Mouse (Mus musculus) heart, embryonic 16.5 days (tissue): ENCODE data around the gene Srsf3. TPM values are rescaled to one million over a fixed set of nuclear protein-coding genes. Genes with fewer than 3 reads are reported as not detected.

Source experiments
- ATAC-seq: fragments of 200-750 bp; cut with Nextera tagmentation; replicated peaks from 2 replicates; pipeline ENCODE4 v1.8.0; 2017; ENCODE audit warnings: moderate number of reproducible peaks; ENCODE audit not compliant: insufficient read depth, low FRiP score; ENCODE audit errors: extremely low read depth
- H3K27ac ChIP-seq: fragments of 300-500 bp; sonication (generic); 2 replicates; pipeline ENCODE4 v1.5.1; 2014; ENCODE audit warnings: mild to moderate bottlenecking, low read length, control low read depth, moderate library complexity
- H3K27me3 ChIP-seq: fragments of 300-500 bp; sonication (generic); 2 replicates; pipeline ENCODE4 v1.6.1; 2014; ENCODE audit warnings: low read length, mixed read lengths; ENCODE audit not compliant: control insufficient read depth, insufficient read depth
- H3K36me3 ChIP-seq: fragments of 300-500 bp; sonication (generic); 2 replicates; pipeline ENCODE4 v1.6.1; 2014; ENCODE audit not compliant: control insufficient read depth, insufficient read depth
- H3K4me1 ChIP-seq: fragments of 300-500 bp; sonication (generic); 2 replicates; pipeline ENCODE4 v1.6.1; 2014; ENCODE audit warnings: low read length, mixed read lengths; ENCODE audit not compliant: control insufficient read depth, insufficient read depth
- H3K4me2 ChIP-seq: fragments of 300-500 bp; sonication (generic); 2 replicates; pipeline ENCODE4 v1.6.1; 2014; ENCODE audit warnings: low read depth, mild to moderate bottlenecking, control low read depth, low read length
- H3K4me3 ChIP-seq: fragments of 300-500 bp; sonication (generic); 2 replicates; pipeline ENCODE4 v1.5.1; 2014; ENCODE audit warnings: mild to moderate bottlenecking, control low read depth, low read length
- H3K9ac ChIP-seq: fragments of 300-500 bp; sonication (generic); 2 replicates; pipeline ENCODE4 v1.6.1; 2014; ENCODE audit warnings: low read length, control low read depth
- H3K9me3 ChIP-seq: fragments of 300-500 bp; sonication (generic); replicated peaks from 2 replicates; pipeline ENCODE4 v1.6.1; 2016; ENCODE audit warnings: low read length; ENCODE audit not compliant: control insufficient read depth
- WGBS: fragments of 180-500 bp; shearing (Covaris S2); extraction: QIAGEN DNeasy Blood & Tissue Kit; methylation state at CpG from one replicate; pipeline ENCODE4 v1.1.7; 2014; 5-methylcytosine and 5-hydroxymethylcytosine counted together
- polyA plus RNA-seq: library from polyadenylated mRNA; unstranded; fragments of >200 nt; fragmentation: Nextera tagmentation; extraction: Ambion mirVana; gene quantifications from 2 replicates; pipeline ENCODE4 v1.2.1, GENCODE M21; 2015

Gene Srsf3
- polyA plus RNA-seq, 1 experiment from 2014 or later = 367 TPM

GRCm38 (mm10) chr17:29073313-29073712 is 40.9 kb downstream of the Srsf3 start:
- Histone ChIP-seq H3K4me1 (peaks cover 26% of the 10 kb centered on the region), H3K9me3 (no peaks in the 10 kb centered on the region), H3K27me3 (no peaks in the 10 kb centered on the region), H3K9ac (peak overlapping the region; percentile 1; the same call in 1 of the 2 replicates), H3K27ac (peak overlapping the region; percentile 51), H3K4me2 (peak overlapping the region; percentile 38), H3K36me3 (no peaks in the 10 kb centered on the region), H3K4me3 (no peak overlapping the region)
- no peak for ATAC-seq
- WGBS = 40% methylated on average over 5 of the region's 5 CpGs

DNA sequence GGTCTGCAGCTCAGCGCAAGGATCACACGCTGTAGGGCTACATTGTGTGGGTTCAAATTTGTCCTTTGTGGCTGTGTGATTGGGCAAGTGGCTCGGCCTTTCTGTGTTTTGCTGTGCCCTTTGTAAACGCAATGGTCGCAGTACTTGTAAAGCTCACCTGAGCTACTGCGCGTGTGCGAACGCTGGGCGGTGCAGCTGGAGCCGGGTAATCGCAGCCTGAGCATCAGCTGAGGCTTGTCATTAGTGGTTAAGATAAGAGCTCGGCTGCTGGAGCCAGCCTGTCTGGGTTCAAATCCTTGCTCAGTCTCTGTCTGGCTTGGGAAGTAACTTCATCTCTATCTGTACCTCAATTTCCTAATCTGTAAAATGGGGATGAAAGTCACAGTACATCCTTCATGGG is 41.7 kb downstream of the Srsf3 start:
- Histone ChIP-seq H3K36me3 (no peaks in the 10 kb centered on the region), H3K9ac (no peak overlapping the region), H3K9me3 (no peaks in the 10 kb centered on the region), H3K27ac (no peak overlapping the region), H3K4me3 (no peak overlapping the region), H3K27me3 (no peaks in the 10 kb centered on the region), H3K4me1 (peaks cover 31% of the 10 kb centered on the region), H3K4me2 (no peak overlapping the region)
- WGBS = 63% methylated on average over 13 of the region's 13 CpGs
- no peak for ATAC-seq

GRCm38 (mm10) chr17:29076235-29076634 is 43.8 kb downstream of the Srsf3 start:
- no peak overlapping the region for H3K4me3 ChIP-seq
- peaks cover 33% of the 10 kb centered on the region for H3K4me1 ChIP-seq
- H3K9me3 ChIP-seq = no peaks in the 10 kb centered on the region
- no peak overlapping the region for H3K9ac ChIP-seq
- WGBS = 76% methylated on average over 8 of the region's 8 CpGs
- H3K36me3 ChIP-seq = no peaks in the 10 kb centered on the region
- no peak for ATAC-seq
- H3K4me2 ChIP-seq = no peak overlapping the region
- no peak overlapping the region for H3K27ac ChIP-seq
- no peaks in the 10 kb centered on the region for H3K27me3 ChIP-seq

DNA sequence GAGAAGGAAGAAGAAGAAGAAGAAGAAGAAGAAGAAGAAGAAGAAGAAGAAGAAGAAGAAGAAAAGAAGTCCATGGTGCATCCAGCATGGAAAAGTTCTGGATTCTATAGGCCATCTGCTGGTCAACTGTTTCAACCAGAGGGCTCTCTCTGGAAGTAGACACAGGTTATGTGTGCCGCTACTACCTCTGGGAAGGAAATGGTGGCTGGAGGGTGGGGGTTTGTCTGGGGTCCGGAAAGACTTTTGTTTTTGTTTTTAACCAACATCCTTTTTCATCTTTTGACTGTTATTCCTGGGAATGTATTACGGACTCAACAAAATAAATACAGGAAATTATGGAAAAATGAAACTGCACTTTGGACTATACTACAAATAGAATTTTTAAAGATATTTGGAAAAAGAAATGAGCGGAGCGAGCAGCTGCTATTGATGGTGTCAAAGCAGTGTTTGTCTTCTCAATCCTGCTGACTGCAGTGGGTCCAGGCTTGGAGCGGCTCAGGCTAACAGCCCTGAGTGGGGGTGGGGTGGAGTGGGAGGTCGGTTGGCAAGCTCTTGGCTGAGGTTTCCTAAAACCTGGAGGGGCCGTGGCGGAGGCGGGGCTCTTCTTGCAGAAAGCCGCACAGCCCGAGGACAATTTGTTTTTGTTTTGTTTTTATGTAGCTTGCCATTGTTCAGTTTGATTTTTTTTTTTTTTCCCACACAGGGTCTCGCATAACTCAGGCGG is 45.5 kb downstream of the Srsf3 start:
- ATAC-seq = peak; percentile 65
- peaks cover 25% of the 10 kb centered on the region for H3K4me1 ChIP-seq
- H3K27ac ChIP-seq = peak overlapping the region; percentile 46
- H3K27me3 ChIP-seq = no peaks in the 10 kb centered on the region
- H3K9me3 ChIP-seq = no peaks in the 10 kb centered on the region
- H3K9ac ChIP-seq = peak overlapping the region; percentile 62
- H3K36me3 ChIP-seq = no peaks in the 10 kb centered on the region
- H3K4me3 ChIP-seq = peak overlapping the region; percentile 47
- 17% methylated on average over 14 of the region's 14 CpGs for WGBS
- H3K4me2 ChIP-seq = peak overlapping the region; percentile 75

DNA sequence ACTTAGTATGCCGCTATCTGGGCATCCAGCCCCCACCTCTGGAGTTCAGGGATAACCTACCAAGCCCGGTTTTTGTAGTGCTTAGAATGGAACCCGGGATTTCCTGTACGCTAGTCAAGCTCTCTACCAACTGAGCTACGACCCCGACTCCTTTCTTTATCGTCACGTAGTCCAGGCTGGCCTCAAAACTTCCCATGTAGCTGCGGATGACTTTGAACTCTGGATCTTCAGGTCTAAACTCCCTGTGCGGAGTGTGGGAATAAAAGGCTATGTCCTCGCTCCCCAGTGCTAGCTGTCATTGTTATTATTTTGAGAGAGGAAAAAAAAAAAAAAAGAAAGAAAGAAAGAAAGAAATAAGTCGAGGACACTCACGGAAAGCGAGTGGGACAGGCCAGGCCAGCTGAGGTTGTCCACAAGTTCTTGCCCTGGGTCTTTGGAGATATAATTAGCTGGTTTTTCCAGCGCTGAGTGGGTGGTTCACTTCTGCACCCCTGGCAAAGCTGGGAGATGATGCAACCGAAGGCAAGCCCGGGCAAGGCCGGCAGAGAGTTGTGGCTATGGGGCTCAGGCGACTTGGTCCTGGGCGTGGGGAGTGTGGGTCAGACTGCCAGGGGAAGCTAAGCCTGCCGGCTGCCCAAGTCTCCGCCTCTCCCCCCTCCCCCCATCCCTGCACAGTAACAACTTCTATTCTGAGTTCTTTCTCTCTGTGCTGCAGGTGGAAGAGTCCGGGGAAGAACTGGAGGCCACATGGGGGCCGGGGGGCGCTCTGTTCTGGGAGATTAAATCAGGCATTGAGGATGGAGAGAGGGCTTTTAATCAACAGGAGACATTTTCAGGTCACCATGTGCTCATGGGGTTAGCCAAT is 46.3 kb downstream of the Srsf3 start:
- peak; percentile 65 for ATAC-seq
- Histone ChIP-seq H3K27me3 (no peaks in the 10 kb centered on the region), H3K27ac (peak overlapping the region; percentile 46), H3K9me3 (no peaks in the 10 kb centered on the region), H3K36me3 (no peaks in the 10 kb centered on the region), H3K4me1 (peaks cover 17% of the 10 kb centered on the region), H3K4me2 (peak overlapping the region; percentile 75), H3K4me3 (peak overlapping the region; percentile 47), H3K9ac (peak overlapping the region; percentile 62)
- WGBS = 4% methylated on average over 25 of the region's 25 CpGs

GRCm38 (mm10) chr17:29080758-29081617 is 48.6 kb downstream of the Srsf3 start:
- Histone ChIP-seq H3K9ac (no peak overlapping the region), H3K9me3 (no peaks in the 10 kb centered on the region), H3K27me3 (no peaks in the 10 kb centered on the region), H3K4me1 (peaks cover 17% of the 10 kb centered on the region), H3K4me2 (peak overlapping the region; percentile 31), H3K27ac (no peak overlapping the region), H3K36me3 (no peaks in the 10 kb centered on the region), H3K4me3 (no peak overlapping the region)
- 13% methylated on average over 23 of the region's 23 CpGs for WGBS
- no peak for ATAC-seq

- H3K27ac ChIP-seq = no peak overlapping the region
- WGBS = 31% methylated on average over 21 of the region's 21 CpGs
- H3K4me2 ChIP-seq = peak overlapping the region; percentile 31
- H3K9me3 ChIP-seq = no peaks in the 10 kb centered on the region
- H3K9ac ChIP-seq = no peak overlapping the region
- H3K27me3 ChIP-seq = no peaks in the 10 kb centered on the region
- ATAC-seq = no peak
- H3K4me1 ChIP-seq = peaks cover 17% of the 10 kb centered on the region
- no peaks in the 10 kb centered on the region for H3K36me3 ChIP-seq
- peak overlapping the region; percentile 9; the same call in 1 of the 2 replicates for H3K4me3 ChIP-seq
These were observed 49.4 kb downstream of the Srsf3 start for GRCm38 (mm10) chr17:29081618-29082381.

DNA sequence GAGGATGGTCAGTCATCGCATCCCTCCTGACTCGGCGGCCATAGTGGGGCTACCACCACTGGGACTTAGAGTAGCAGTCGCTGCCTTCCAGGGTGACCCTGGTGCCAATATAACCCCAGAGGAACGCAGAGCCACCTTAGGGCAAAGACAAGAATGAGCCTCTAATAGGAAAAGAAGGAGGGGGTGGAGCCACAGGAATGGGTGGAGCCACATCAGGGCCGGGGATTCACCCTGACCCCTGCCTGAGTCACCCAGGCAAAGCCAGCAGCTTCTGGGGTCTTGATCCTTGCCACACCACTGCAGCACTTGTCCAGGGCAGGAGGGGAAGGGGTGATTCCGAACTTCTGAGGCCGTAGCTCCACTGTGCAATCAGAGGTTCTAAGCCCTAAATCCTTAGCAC is 51.2 kb downstream of the Srsf3 start:
- WGBS = 88% methylated on average over 8 of the region's 8 CpGs
- no peak for ATAC-seq
- no peak overlapping the region for H3K27ac ChIP-seq

More for the DNA sequence above, 51.2 kb downstream of the Srsf3 start:
- H3K36me3 ChIP-seq = no peaks in the 10 kb centered on the region
- H3K4me1 ChIP-seq = peaks cover 11% of the 10 kb centered on the region
- no peak overlapping the region for H3K9ac ChIP-seq
- H3K4me3 ChIP-seq = no peak overlapping the region
- no peaks in the 10 kb centered on the region for H3K9me3 ChIP-seq
- no peaks in the 10 kb centered on the region for H3K27me3 ChIP-seq
- no peak overlapping the region for H3K4me2 ChIP-seq
